Mouse (Mus musculus) erythroblast, embryonic 14.5 days (primary cell): ENCODE data around the gene Smyd4.

ENCODE experiments used
- GATA1 ChIP-seq: IDR thresholded peaks from 2 replicates; pipeline ENCODE4 v1.6.1; 2012; ENCODE audit warnings: low read length, inconsistent platforms, mixed read lengths
- TAL1 ChIP-seq: IDR thresholded peaks from 3 replicates; pipeline ENCODE4 v1.6.1; 2012; ENCODE audit warnings: low read length, inconsistent platforms, mixed read lengths

- TF ChIP-seq GATA1 (no peak), TAL1 (no peak)
These were observed 85.9 kb downstream of the Smyd4 start for GRCm38 (mm10) chr11:75434138-75434537.
